Mouse (Mus musculus): ENCODE results near the gene Ushbp1. TPM values are rescaled to one million over a fixed set of nuclear protein-coding genes. Genes with fewer than 3 reads are reported as not detected.

Gene Ushbp1
- polyA plus RNA-seq, 1 experiment from 2014 or later = 4.1 TPM

GRCm38 (mm10) chr8:71381971-71382961 lies 13.3 kb downstream of the Ushbp1 start:
- Histone ChIP-seq H3K36me3 (ENCODE audit: control insufficient read depth, insufficient read depth, low read length) (peaks cover 1% of the 10 kb centered on the region; the same call in 1 of the 2 replicates), H3K27ac (replicated peaks) (peak overlapping the region; percentile 96), H3K27me3 (ENCODE audit: control insufficient read depth, insufficient read depth, low read length) (no peaks in the 10 kb centered on the region), H3K9me3 (ENCODE audit: control insufficient read depth, low read length) (no peaks in the 10 kb centered on the region), H3K4me2 (replicated peaks; ENCODE audit: low read depth) (peak overlapping the region; percentile 82), H3K4me1 (replicated peaks; ENCODE audit: control insufficient read depth, insufficient read depth) (peaks cover 12% of the 10 kb centered on the region), H3K9ac (ENCODE audit: low read length) (peak overlapping the region; percentile 90), H3K4me3 (ENCODE audit: low read depth, low read length) (peak overlapping the region; percentile 95)
- TF ChIP-seq CTCF (IDR thresholded peaks at IDR 0.05; ENCODE audit: low read depth) (no peak), EP300 (optimal IDR thresholded peaks at IDR 0.05) (no peak)
- ATAC-seq (ENCODE audit: low FRiP score, low TSS enrichment) = peak; percentile 90
- DNase-seq (ENCODE audit: low spot score) = peak; percentile 92
- 2% methylated on average over 43 of the region's 80 CpGs for WGBS

- ATAC-seq (ENCODE audit: low FRiP score, low TSS enrichment) (peak; percentile 58), DNase-seq (ENCODE audit: low spot score) (peak; percentile 85)
- Histone ChIP-seq H3K27me3 (ENCODE audit: control insufficient read depth, insufficient read depth, low read length) (no peaks in the 10 kb centered on the region), H3K9ac (ENCODE audit: low read length) (peak within 1 kb of the TSS; percentile 90), H3K4me2 (replicated peaks; ENCODE audit: low read depth) (peak within 1 kb of the TSS; percentile 97), H3K4me1 (replicated peaks; ENCODE audit: control insufficient read depth, insufficient read depth) (peaks cover 15% of the 10 kb centered on the region), H3K4me3 (ENCODE audit: low read depth, low read length) (peak within 1 kb of the TSS; percentile 95), H3K27ac (replicated peaks) (peak within 1 kb of the TSS; percentile 96), H3K9me3 (ENCODE audit: control insufficient read depth, low read length) (no peaks in the 10 kb centered on the region), H3K36me3 (ENCODE audit: control insufficient read depth, insufficient read depth, low read length) (peaks cover 4% of the 10 kb centered on the region; the same call in 1 of the 2 replicates)
- WGBS = under 1% methylated on average over 56 of the region's 89 CpGs
- TF ChIP-seq EP300 (optimal IDR thresholded peaks at IDR 0.05) (no peak), CTCF (IDR thresholded peaks at IDR 0.05; ENCODE audit: low read depth) (no peak; the same call in 1 of the 2 replicates)
Observed at GRCm38 (mm10) chr8:71381421-71381970, 14.1 kb downstream of the Ushbp1 start, which contains the start of gene Nr2f6. Gene Nr2f6, minus strand, starts transcription at chr8:71381960.

GRCm38 (mm10) chr8:71380178-71381171 lies 15.1 kb downstream of the Ushbp1 start:
- Histone ChIP-seq H3K27ac (replicated peaks) (peak overlapping the region; percentile 96), H3K36me3 (ENCODE audit: control insufficient read depth, insufficient read depth, low read length) (peaks cover 4% of the 10 kb centered on the region; the same call in 1 of the 2 replicates), H3K9me3 (ENCODE audit: control insufficient read depth, low read length) (no peaks in the 10 kb centered on the region), H3K27me3 (ENCODE audit: control insufficient read depth, insufficient read depth, low read length) (no peaks in the 10 kb centered on the region), H3K4me2 (replicated peaks; ENCODE audit: low read depth) (peak overlapping the region; percentile 97), H3K9ac (ENCODE audit: low read length) (peak overlapping the region; percentile 90), H3K4me3 (ENCODE audit: low read depth, low read length) (peak overlapping the region; percentile 95), H3K4me1 (replicated peaks; ENCODE audit: control insufficient read depth, insufficient read depth) (peaks cover 25% of the 10 kb centered on the region)
- DNase-seq (ENCODE audit: low spot score) (peak; percentile 56), ATAC-seq (ENCODE audit: low FRiP score, low TSS enrichment) (no peak)
- TF ChIP-seq CTCF (IDR thresholded peaks at IDR 0.05; ENCODE audit: low read depth) = no peak
- no peak for TF ChIP-seq EP300 (optimal IDR thresholded peaks at IDR 0.05)
- WGBS = 1% methylated on average over 69 of the region's 72 CpGs

GRCm38 (mm10) chr8:71379512-71380075 lies 16.0 kb downstream of the Ushbp1 start:
- DNase-seq (ENCODE audit: low spot score) (no peak), ATAC-seq (ENCODE audit: low FRiP score, low TSS enrichment) (no peak)
- 51% methylated on average over 3 of the region's 3 CpGs for WGBS
- H3K36me3 ChIP-seq (ENCODE audit: control insufficient read depth, insufficient read depth, low read length) = peaks cover 4% of the 10 kb centered on the region; the same call in 1 of the 2 replicates
- H3K27ac ChIP-seq (replicated peaks) = 0 out of 2 replicates have a peak overlapping the region, but pooled peaks have one; percentile 30
- H3K4me3 ChIP-seq (ENCODE audit: low read depth, low read length) = peak overlapping the region; percentile 95
- peaks cover 25% of the 10 kb centered on the region for H3K4me1 ChIP-seq (replicated peaks; ENCODE audit: control insufficient read depth, insufficient read depth)
- peak overlapping the region; percentile 90 for H3K9ac ChIP-seq (ENCODE audit: low read length)
- TF ChIP-seq CTCF (IDR thresholded peaks at IDR 0.05; ENCODE audit: low read depth) (no peak), EP300 (optimal IDR thresholded peaks at IDR 0.05) (no peak)
- H3K4me2 ChIP-seq (replicated peaks; ENCODE audit: low read depth) = peak overlapping the region; percentile 97
- H3K9me3 ChIP-seq (ENCODE audit: control insufficient read depth, low read length) = no peaks in the 10 kb centered on the region
- H3K27me3 ChIP-seq (ENCODE audit: control insufficient read depth, insufficient read depth, low read length) = no peaks in the 10 kb centered on the region

GRCm38 (mm10) chr8:71379008-71379407 lies 16.6 kb downstream of the Ushbp1 start:
- Histone ChIP-seq H3K27ac (replicated peaks) (no peak overlapping the region), H3K27me3 (ENCODE audit: control insufficient read depth, insufficient read depth, low read length) (no peaks in the 10 kb centered on the region), H3K4me1 (replicated peaks; ENCODE audit: control insufficient read depth, insufficient read depth) (peaks cover 25% of the 10 kb centered on the region), H3K4me3 (ENCODE audit: low read depth, low read length) (no peak overlapping the region), H3K36me3 (ENCODE audit: control insufficient read depth, insufficient read depth, low read length) (peaks cover 5% of the 10 kb centered on the region), H3K4me2 (replicated peaks; ENCODE audit: low read depth) (peak overlapping the region; percentile 97), H3K9me3 (ENCODE audit: control insufficient read depth, low read length) (no peaks in the 10 kb centered on the region), H3K9ac (ENCODE audit: low read length) (no peak overlapping the region)
- no peak for TF ChIP-seq EP300 (optimal IDR thresholded peaks at IDR 0.05)
- peak; percentile 6; the same call in 1 of the 2 replicates for TF ChIP-seq CTCF (IDR thresholded peaks at IDR 0.05; ENCODE audit: low read depth)
- DNase-seq (ENCODE audit: low spot score) (no peak), ATAC-seq (ENCODE audit: low FRiP score, low TSS enrichment) (no peak)
- WGBS = 74% methylated on average over 4 of the region's 4 CpGs
